Mouse (Mus musculus) common myeloid progenitor, adult 5-6 weeks (primary cell): ENCODE data around the gene Tmub1. TPM values are rescaled to one million over a fixed set of nuclear protein-coding genes. Genes with fewer than 3 reads are reported as not detected.

ENCODE experiments used
- ATAC-seq: replicated peaks from 2 replicates; pipeline ENCODE4 v1.8.0; 2016; ENCODE audit warnings: low read depth, mild to moderate bottlenecking, moderate TSS enrichment, inconsistent platforms; ENCODE audit not compliant: poor library complexity, severe bottlenecking
- total RNA-seq: library from RNA; stranded (forward); fragments of 200-1000, 187-1606 nt; gene quantifications from 2 replicates; pipeline ENCODE4 v1.2.3, GENCODE M21; 2017

Tmub1 gene
- total RNA-seq = 9.1 and 9.5 TPM in 2 replicates

- ATAC-seq = peak; percentile 64
These were observed at the start of gene Tmub1 for GRCm38 (mm10) chr5:24447624-24448298. Gene Tmub1, minus strand, starts transcription at chr5:24447854.

DNA sequence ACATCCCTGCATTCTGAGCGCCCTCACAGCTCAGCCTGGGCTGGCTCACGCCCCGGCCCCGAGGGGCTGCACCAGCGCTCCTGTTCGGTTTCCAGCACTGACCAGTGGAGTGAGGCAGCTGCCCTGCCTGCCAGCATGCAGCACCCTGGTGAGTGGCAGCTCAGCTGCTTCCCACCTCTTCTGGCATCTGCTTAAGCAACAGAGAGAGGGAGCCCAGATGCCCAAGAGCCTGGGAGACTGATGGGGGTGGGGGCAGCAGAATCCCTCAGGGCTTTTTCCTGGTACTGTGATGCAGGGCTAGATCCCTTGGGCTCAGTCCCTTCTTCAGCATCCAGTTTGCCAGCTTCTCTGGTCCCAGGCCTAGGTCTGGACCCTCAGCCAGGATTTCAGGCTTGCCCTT is 49.1 kb upstream of the Tmub1 start:
- no peak for ATAC-seq

DNA sequence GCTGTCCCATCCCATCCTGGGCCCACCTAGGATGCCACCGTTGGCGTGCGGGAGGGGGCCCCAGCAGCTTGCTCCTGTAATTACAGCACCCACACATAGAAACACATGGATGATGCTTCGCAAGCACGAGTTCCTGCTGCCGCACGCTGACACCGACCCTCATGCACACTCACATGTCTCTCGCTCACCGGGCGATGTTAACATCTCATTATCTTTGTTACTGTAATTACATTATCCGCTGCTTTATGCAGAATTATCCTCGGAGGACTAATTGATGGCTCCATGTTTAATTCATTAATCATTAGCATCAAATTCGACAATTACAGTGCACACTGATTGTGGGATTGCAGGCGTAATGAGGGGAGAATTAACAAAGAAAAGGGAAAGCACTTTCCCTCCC is 47.4 kb upstream of the Tmub1 start:
- no peak for ATAC-seq

DNA sequence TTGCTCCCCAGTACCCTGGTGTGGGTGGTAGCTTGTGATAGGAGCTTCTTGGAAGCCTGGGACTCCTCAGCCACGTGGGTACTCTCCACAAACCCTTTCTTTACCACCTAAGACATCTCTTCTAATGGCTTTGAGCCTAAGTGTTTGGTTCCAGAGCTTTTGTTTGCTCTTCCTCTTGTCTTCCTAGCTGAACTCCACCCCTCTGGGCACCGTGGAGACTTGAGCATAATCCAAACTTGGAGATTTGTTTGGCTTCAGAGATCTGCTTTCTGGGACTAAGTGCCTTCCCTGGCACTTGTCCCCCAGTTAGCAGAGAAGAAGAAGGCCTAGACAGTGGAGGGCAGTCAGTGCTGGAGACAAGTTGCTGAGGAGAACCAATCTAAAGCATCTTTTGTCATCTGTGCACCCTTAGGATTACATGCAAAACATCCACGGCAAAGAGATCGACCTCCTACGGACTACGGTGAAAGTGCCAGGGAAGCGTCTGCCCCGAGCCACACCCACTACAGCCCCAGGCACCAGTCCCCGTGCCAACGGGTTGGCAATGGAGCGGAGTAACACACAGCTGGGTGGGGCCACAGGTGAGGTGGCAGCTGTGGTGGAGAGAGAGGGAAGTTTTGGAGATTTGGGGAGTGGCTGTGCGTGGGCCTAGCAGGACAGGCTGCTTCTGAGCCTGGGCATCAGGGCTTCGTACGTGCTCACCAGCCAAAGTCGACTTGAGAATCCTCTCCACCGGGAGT is 45.1 kb upstream of the Tmub1 start:
- ATAC-seq = no peak

GRCm38 (mm10) chr5:24490413-24490920 is 42.8 kb upstream of the Tmub1 start:
- no peak for ATAC-seq

DNA sequence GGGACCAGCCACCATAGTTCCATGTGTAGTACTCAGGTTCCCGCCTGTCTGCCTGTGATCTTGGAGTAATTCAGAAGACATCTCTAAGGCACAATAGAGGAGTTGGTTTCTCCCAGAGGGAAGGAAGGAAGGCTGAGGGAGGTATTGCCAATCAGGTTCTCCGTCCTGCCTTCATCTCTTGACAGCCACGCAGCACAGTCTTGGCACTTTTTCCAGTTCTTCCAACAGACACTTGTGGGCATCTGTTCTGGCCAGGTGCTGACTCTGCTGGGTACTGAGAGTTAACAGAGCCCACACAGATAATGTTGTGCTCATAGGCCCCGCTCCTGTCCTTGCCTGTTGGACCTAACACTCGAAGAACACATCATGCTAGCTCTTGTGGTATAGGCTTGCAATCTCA is 39.1 kb upstream of the Tmub1 start:
- ATAC-seq = no peak

DNA sequence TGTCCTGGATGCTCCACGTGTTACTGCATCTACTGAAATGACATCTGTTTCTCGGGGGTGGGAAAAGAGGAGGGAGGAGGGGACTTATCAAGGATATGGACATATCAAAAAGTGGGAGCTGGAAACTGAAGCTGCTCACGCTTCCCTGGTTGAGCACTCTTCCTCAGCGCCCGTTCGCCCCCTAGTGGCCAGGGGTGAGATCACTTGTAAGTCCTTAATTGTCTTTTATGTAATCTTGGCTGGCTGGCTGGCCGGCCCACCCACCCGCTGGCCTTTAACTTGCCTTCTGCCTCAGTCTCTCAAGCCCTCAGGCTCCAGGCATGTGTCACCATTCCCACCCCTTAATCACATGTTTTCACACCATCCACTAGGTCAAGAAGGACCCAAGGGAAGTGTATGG is 38.4 kb upstream of the Tmub1 start:
- ATAC-seq = peak; percentile 69

DNA sequence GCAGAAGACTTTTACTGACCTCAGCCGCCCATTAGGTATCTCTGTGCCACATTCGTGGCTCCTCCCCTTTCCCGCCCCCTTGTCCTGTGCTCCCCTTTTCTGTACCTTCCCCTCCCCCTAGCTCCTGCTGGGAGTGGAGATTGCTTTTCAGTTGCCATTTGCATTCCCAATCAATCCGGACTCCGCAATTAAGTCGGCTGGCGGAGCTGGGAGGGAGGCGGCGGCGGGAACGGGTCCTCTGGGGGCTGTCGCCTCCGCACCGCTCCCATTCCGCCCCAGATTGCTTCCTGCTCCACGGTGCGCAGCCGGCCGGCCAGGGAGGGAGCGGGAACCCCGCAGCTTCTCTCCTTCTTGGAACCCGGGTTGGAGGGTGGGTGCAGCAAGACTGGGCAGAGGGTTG is 37.3 kb upstream of the Tmub1 start:
- no peak for ATAC-seq

DNA sequence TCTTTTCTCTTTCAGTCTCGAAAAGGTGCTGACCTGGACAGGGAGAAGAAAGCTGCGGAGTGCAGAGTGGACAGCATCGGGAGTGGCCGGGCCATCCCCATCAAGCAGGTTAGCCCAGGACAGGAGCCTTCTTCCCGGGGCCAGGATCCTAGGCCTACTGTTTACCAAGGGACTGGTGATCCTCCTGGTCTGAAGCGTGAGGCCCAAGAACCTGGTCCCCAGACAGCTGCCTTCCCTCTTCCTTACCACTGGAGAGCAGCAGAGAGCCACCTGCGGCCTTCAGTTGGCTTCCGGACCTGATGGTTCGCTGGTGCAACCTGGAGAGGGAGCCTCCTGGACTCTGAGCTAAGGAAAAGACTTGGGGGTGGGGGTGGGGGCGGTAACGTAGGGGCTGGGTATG is 35.7 kb upstream of the Tmub1 start:
- ATAC-seq = peak; percentile 81

- no peak for ATAC-seq
These were observed 34.8 kb upstream of the Tmub1 start for GRCm38 (mm10) chr5:24482247-24483079.

GRCm38 (mm10) chr5:24481647-24482046 is 34.0 kb upstream of the Tmub1 start:
- no peak for ATAC-seq

DNA sequence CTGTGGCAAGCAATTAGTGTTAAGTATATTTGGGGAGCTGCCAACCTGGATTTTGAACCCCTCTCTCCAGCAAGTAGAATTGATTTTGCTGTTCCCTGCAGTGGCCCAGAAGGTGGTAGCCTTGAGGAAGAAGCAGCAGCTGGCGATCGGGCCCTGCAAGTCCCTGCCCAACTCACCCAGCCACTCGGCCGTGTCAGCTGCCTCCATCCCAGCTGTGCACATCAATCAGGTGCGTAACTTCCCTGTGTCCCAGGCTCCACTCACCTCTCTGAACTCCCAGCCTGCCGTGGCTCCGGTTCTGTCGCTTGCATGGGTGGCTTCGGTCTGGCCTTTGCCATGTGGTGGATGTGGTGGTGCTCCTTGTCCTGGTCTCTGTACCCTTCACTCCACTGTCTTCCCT is 30.3 kb upstream of the Tmub1 start:
- ATAC-seq = no peak

DNA sequence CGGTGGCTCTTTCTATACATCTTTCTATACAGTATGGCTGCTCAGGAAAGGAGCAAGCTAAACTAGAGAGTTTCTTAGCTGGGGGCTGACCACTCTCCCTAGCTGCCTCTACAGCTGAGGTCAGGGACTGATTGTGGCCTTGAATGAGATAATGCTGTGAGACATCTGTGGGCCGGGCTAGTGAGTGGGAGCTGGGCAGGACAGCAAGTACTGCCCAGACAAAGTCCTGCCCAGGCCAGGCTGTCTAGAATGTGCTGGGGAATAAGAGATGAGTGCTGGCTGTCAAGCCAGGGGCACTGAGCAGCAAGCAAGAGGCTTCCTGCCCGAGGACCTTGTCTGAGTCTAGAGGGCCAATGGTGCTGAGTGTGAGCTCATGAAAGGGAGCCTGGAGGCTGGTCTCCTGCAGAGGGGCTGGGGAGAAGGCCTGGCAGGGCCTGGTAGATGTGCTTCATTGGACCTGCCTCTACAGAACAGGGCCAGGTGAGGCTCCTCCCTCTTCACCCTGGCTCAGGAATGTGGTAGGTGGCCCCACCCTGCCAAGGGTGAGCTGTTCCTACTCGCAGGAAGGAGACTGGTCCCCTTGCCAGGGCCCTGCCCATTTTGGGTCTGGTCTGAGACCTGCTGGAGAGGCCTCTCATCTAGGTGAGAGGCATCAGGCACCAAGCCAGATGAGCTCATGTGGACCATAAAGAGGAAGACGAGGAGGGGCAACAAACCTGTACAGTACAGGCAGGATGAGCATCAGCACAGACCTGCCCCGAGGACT is 28.0 kb upstream of the Tmub1 start:
- no peak for ATAC-seq

GRCm38 (mm10) chr5:24474723-24475261 is 27.1 kb upstream of the Tmub1 start:
- no peak; the same call in 1 of the 2 replicates for ATAC-seq

DNA sequence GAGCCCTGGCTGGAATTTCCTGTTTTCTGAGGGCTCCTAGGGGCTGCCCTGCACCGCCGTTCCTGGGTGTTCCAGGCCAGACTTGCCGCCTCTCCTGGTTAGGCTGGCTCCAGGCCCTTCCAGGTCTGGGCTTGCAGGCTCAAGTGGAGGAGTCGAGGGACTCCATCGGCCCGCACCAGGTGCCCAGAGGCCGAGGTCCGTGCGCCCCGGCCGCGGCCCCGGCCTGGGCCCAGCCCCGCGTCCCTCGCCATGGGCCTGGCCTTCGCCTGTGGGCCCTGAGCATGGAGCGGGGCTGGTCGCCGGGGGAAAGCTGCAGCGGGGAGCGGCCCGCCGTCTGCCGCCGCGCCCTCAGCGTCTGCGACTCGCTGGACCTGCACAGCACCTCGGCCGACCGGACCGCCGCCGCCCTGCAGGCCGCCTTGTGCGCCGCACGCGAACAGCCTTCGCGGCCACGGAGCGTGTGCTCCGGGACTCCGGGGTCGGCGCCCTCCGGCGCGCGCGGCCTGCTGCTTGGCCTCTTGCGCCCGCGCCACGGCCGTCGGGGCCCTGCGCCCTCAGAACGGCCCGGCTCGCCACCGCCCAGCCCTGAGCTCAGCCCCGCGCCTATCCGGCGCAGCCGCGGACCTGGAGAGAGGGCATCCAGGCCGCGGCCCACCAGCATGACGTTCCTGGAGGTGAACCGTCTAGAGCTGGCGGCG is 26.5 kb upstream of the Tmub1 start:
- ATAC-seq = no peak

- ATAC-seq = no peak
These were observed 25.4 kb upstream of the Tmub1 start for GRCm38 (mm10) chr5:24472884-24473619.

- peak; percentile 75 for ATAC-seq
These were observed 22.9 kb upstream of the Tmub1 start for GRCm38 (mm10) chr5:24470600-24470999.

DNA sequence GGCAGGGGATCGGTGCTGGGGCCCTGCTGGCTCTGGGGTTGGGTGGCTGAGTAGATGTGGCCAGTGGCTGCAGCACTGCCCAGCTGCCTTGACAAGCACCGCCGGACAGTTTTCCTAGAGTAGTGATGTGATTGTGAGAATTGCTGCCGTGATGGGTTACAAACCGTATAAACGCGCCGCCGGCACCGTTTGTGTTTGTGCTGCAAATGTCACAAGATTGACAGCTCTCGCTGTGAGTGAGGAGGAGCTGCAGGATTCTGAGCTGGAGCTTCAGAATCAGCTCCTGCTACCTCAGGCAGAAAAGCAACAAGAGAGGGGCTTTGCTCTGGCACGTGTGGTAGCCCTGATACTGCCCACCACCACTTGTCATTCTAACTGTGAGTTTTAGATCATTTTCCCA is 19.1 kb upstream of the Tmub1 start:
- ATAC-seq = no peak
